Mouse (Mus musculus): ENCODE results near the gene Apeh. TPM values are rescaled to one million over a fixed set of nuclear protein-coding genes. Genes with fewer than 3 reads are reported as not detected.

Apeh gene
- polyA plus RNA-seq, 1 experiment from 2014 or later = 57.8 TPM

- Histone ChIP-seq H3K27me3 (ENCODE audit: control insufficient read depth, insufficient read depth, low read length) (peaks cover 3% of the 10 kb centered on the region; the same call in 1 of the 2 replicates), H3K27ac (ENCODE audit: low read depth, low read length) (0 out of 2 replicates have a peak overlapping the region, but pooled peaks have one; percentile 24), H3K4me3 (ENCODE audit: low read length) (peak overlapping the region; percentile 30), H3K4me2 (replicated peaks; ENCODE audit: low read depth, low read length) (peak overlapping the region; percentile 63), H3K36me3 (ENCODE audit: control insufficient read depth, insufficient read depth, low read length) (no peaks in the 10 kb centered on the region), H3K4me1 (ENCODE audit: control insufficient read depth, insufficient read depth, low read length) (peaks cover 19% of the 10 kb centered on the region; the same call in 1 of the 2 replicates), H3K9ac (ENCODE audit: low read depth, low read length) (peak overlapping the region; percentile 52), H3K9me3 (ENCODE audit: control insufficient read depth, low read length) (0 out of 2 replicates have a peak, but pooled peaks cover 5% of the 10 kb centered on the region)
- 8% methylated on average over 22 of the region's 22 CpGs for WGBS
- ATAC-seq (ENCODE audit: low FRiP score, low TSS enrichment) = no peak
Observed at GRCm38 (mm10) chr9:108111101-108111592, 16.7 kb upstream of the Apeh start.

- 85% methylated on average over 16 of the region's 16 CpGs for WGBS
Observed at GRCm38 (mm10) chr9:108110160-108110559, 15.8 kb upstream of the Apeh start.

GRCm38 (mm10) chr9:108107867-108108266 is 13.5 kb upstream of the Apeh start:
- no peaks in the 10 kb centered on the region for H3K36me3 ChIP-seq (ENCODE audit: control insufficient read depth, insufficient read depth, low read length)
- no peak for ATAC-seq (ENCODE audit: low FRiP score, low TSS enrichment)
- H3K4me1 ChIP-seq (ENCODE audit: control insufficient read depth, insufficient read depth, low read length) = peaks cover 34% of the 10 kb centered on the region
- H3K9me3 ChIP-seq (ENCODE audit: control insufficient read depth, low read length) = no peaks in the 10 kb centered on the region
- no peak overlapping the region for H3K4me3 ChIP-seq (ENCODE audit: low read length)
- H3K9ac ChIP-seq (ENCODE audit: low read depth, low read length) = no peak overlapping the region
- H3K4me2 ChIP-seq (replicated peaks; ENCODE audit: low read depth, low read length) = no peak overlapping the region
- 93% methylated on average over 16 of the region's 16 CpGs for WGBS
- H3K27ac ChIP-seq (ENCODE audit: low read depth, low read length) = no peak overlapping the region
- peaks cover 3% of the 10 kb centered on the region; the same call in 1 of the 2 replicates for H3K27me3 ChIP-seq (ENCODE audit: control insufficient read depth, insufficient read depth, low read length)

More at GRCm38 (mm10) chr9:108110160-108110559, 15.8 kb upstream of the Apeh start:
- no peak overlapping the region for H3K27ac ChIP-seq (ENCODE audit: low read depth, low read length)
- 0 out of 2 replicates have a peak, but pooled peaks cover 5% of the 10 kb centered on the region for H3K9me3 ChIP-seq (ENCODE audit: control insufficient read depth, low read length)
- peaks cover 25% of the 10 kb centered on the region; the same call in 1 of the 2 replicates for H3K4me1 ChIP-seq (ENCODE audit: control insufficient read depth, insufficient read depth, low read length)
- H3K36me3 ChIP-seq (ENCODE audit: control insufficient read depth, insufficient read depth, low read length) = no peaks in the 10 kb centered on the region
- no peak for ATAC-seq (ENCODE audit: low FRiP score, low TSS enrichment)
- H3K4me3 ChIP-seq (ENCODE audit: low read length) = no peak overlapping the region
- H3K4me2 ChIP-seq (replicated peaks; ENCODE audit: low read depth, low read length) = 0 out of 2 replicates have a peak overlapping the region, but pooled peaks have one; percentile 63
- H3K9ac ChIP-seq (ENCODE audit: low read depth, low read length) = no peak overlapping the region
- peaks cover 3% of the 10 kb centered on the region; the same call in 1 of the 2 replicates for H3K27me3 ChIP-seq (ENCODE audit: control insufficient read depth, insufficient read depth, low read length)

GRCm38 (mm10) chr9:108106090-108106489 is 11.7 kb upstream of the Apeh start:
- 91% methylated on average over 21 of the region's 23 CpGs for WGBS
- Histone ChIP-seq H3K9ac (ENCODE audit: low read depth, low read length) (no peak overlapping the region), H3K4me3 (ENCODE audit: low read length) (no peak overlapping the region), H3K36me3 (ENCODE audit: control insufficient read depth, insufficient read depth, low read length) (no peaks in the 10 kb centered on the region), H3K4me1 (ENCODE audit: control insufficient read depth, insufficient read depth, low read length) (peaks cover 29% of the 10 kb centered on the region), H3K9me3 (ENCODE audit: control insufficient read depth, low read length) (no peaks in the 10 kb centered on the region), H3K27me3 (ENCODE audit: control insufficient read depth, insufficient read depth, low read length) (peaks cover 3% of the 10 kb centered on the region; the same call in 1 of the 2 replicates), H3K4me2 (replicated peaks; ENCODE audit: low read depth, low read length) (no peak overlapping the region), H3K27ac (ENCODE audit: low read depth, low read length) (peak overlapping the region; percentile 42; the same call in 1 of the 2 replicates)
- no peak for ATAC-seq (ENCODE audit: low FRiP score, low TSS enrichment)

GRCm38 (mm10) chr9:108105549-108105863 is 11.1 kb upstream of the Apeh start:
- no peak overlapping the region for H3K4me2 ChIP-seq (replicated peaks; ENCODE audit: low read depth, low read length)
- 74% methylated on average over 12 of the region's 12 CpGs for WGBS
- no peaks in the 10 kb centered on the region for H3K36me3 ChIP-seq (ENCODE audit: control insufficient read depth, insufficient read depth, low read length)
- peak overlapping the region; percentile 43; the same call in 1 of the 2 replicates for H3K27ac ChIP-seq (ENCODE audit: low read depth, low read length)
- H3K4me3 ChIP-seq (ENCODE audit: low read length) = no peak overlapping the region
- H3K9me3 ChIP-seq (ENCODE audit: control insufficient read depth, low read length) = no peaks in the 10 kb centered on the region
- H3K9ac ChIP-seq (ENCODE audit: low read depth, low read length) = no peak overlapping the region
- peak; percentile 14; the same call in 1 of the 2 replicates for ATAC-seq (ENCODE audit: low FRiP score, low TSS enrichment)
- peaks cover 23% of the 10 kb centered on the region for H3K4me1 ChIP-seq (ENCODE audit: control insufficient read depth, insufficient read depth, low read length)
- H3K27me3 ChIP-seq (ENCODE audit: control insufficient read depth, insufficient read depth, low read length) = peaks cover 3% of the 10 kb centered on the region; the same call in 1 of the 2 replicates

GRCm38 (mm10) chr9:108104766-108105548 is 10.6 kb upstream of the Apeh start:
- no peaks in the 10 kb centered on the region for H3K27me3 ChIP-seq (ENCODE audit: control insufficient read depth, insufficient read depth, low read length)
- H3K27ac ChIP-seq (ENCODE audit: low read depth, low read length) = peak overlapping the region; percentile 43; the same call in 1 of the 2 replicates
- 39% methylated on average over 31 of the region's 31 CpGs for WGBS
- H3K9me3 ChIP-seq (ENCODE audit: control insufficient read depth, low read length) = no peaks in the 10 kb centered on the region
- peak overlapping the region; percentile 37; the same call in 1 of the 2 replicates for H3K9ac ChIP-seq (ENCODE audit: low read depth, low read length)
- H3K4me3 ChIP-seq (ENCODE audit: low read length) = no peak overlapping the region
- H3K36me3 ChIP-seq (ENCODE audit: control insufficient read depth, insufficient read depth, low read length) = no peaks in the 10 kb centered on the region
- ATAC-seq (ENCODE audit: low FRiP score, low TSS enrichment) = peak; percentile 63
- peak overlapping the region; percentile 5; the same call in 1 of the 2 replicates for H3K4me2 ChIP-seq (replicated peaks; ENCODE audit: low read depth, low read length)
- peaks cover 20% of the 10 kb centered on the region for H3K4me1 ChIP-seq (ENCODE audit: control insufficient read depth, insufficient read depth, low read length)

GRCm38 (mm10) chr9:108099619-108100018 is 5.2 kb upstream of the Apeh start:
- Histone ChIP-seq H3K9ac (ENCODE audit: low read depth, low read length) (no peak overlapping the region), H3K36me3 (ENCODE audit: control insufficient read depth, insufficient read depth, low read length) (no peaks in the 10 kb centered on the region), H3K4me2 (replicated peaks; ENCODE audit: low read depth, low read length) (no peak overlapping the region), H3K4me3 (ENCODE audit: low read length) (no peak overlapping the region), H3K4me1 (ENCODE audit: control insufficient read depth, insufficient read depth, low read length) (peaks cover 12% of the 10 kb centered on the region), H3K27ac (ENCODE audit: low read depth, low read length) (no peak overlapping the region), H3K27me3 (ENCODE audit: control insufficient read depth, insufficient read depth, low read length) (no peaks in the 10 kb centered on the region), H3K9me3 (ENCODE audit: control insufficient read depth, low read length) (no peaks in the 10 kb centered on the region)
- ATAC-seq (ENCODE audit: low FRiP score, low TSS enrichment) = no peak
- WGBS = 87% methylated on average over 8 of the region's 8 CpGs

GRCm38 (mm10) chr9:108095949-108096712 is 1.7 kb upstream of the Apeh start:
- Histone ChIP-seq H3K36me3 (ENCODE audit: control insufficient read depth, insufficient read depth, low read length) (peaks cover 18% of the 10 kb centered on the region), H3K4me3 (ENCODE audit: low read length) (no peak overlapping the region; the same call in 1 of the 2 replicates), H3K27me3 (ENCODE audit: control insufficient read depth, insufficient read depth, low read length) (no peaks in the 10 kb centered on the region), H3K9me3 (ENCODE audit: control insufficient read depth, low read length) (no peaks in the 10 kb centered on the region), H3K27ac (ENCODE audit: low read depth, low read length) (no peak overlapping the region), H3K4me1 (ENCODE audit: control insufficient read depth, insufficient read depth, low read length) (peaks cover 16% of the 10 kb centered on the region; the same call in 1 of the 2 replicates), H3K9ac (ENCODE audit: low read depth, low read length) (0 out of 2 replicates have a peak overlapping the region, but pooled peaks have one; percentile 69), H3K4me2 (replicated peaks; ENCODE audit: low read depth, low read length) (no peak overlapping the region)
- WGBS = 52% methylated on average over 10 of the region's 10 CpGs
- ATAC-seq (ENCODE audit: low FRiP score, low TSS enrichment) = no peak

Data from kidney, embryonic 14.5 days (tissue).